ENCODE assay signal across 14 mouse cellular contexts in genomic region chr10:18471648-18472047, GRCm38 (mm10).
DNase-seq lines count a peak whose midpoint lies in the region; ATAC-seq lines count a peak whose summit lies in the region.
"Had no signal": no experiment of that assay in that cellular context is flagged by ENCODE, and none has a peak within 500 bp of the region (broad histone marks: within the 10 kb centered on the region; RNA-seq: fewer than 3 reads in every experiment).

No protein-coding gene starts in this region.

- intact Hi-C loops in heart, postnatal 36 days (cut with DNase I): no loop called here

- H3K27ac ChIP-seq in midbrain, embryonic 11.5 days (ENCODE audit: low read depth, low read length): no peak overlapping the region
- H3K27ac ChIP-seq in midbrain, embryonic 10.5 days (replicated peaks): no peak overlapping the region
- H3K27ac ChIP-seq in forebrain, embryonic 16.5 days (ENCODE audit: low read length): no peak overlapping the region
- H3K27ac ChIP-seq in intestine, embryonic 16.5 days (ENCODE audit: low read length): no peak overlapping the region
- peak overlapping the region; percentile 96 for H3K27ac ChIP-seq in neural tube, embryonic 13.5 days (replicated peaks)
- H3K27ac ChIP-seq: embryonic facial prominence, embryonic 15.5 days had no signal

- H3K4me1 ChIP-seq in midbrain, embryonic 11.5 days (ENCODE audit: control insufficient read depth, insufficient read depth, low read length): peaks cover 26% of the 10 kb centered on the region
- H3K4me1 ChIP-seq in midbrain, embryonic 10.5 days: peaks cover 46% of the 10 kb centered on the region
- H3K4me1 ChIP-seq in forebrain, embryonic 16.5 days (replicated peaks; ENCODE audit: control insufficient read depth, insufficient read depth, low read length): peaks cover 31% of the 10 kb centered on the region
- peaks cover 3% of the 10 kb centered on the region; the same call in 1 of the 2 replicates for H3K4me1 ChIP-seq in intestine, embryonic 16.5 days (ENCODE audit: control insufficient read depth, insufficient read depth, low read length)
- H3K4me1 ChIP-seq in neural tube, embryonic 13.5 days (replicated peaks): peaks cover 66% of the 10 kb centered on the region

- no peaks in the 10 kb centered on the region for H3K9me3 ChIP-seq in midbrain, embryonic 11.5 days (ENCODE audit: control insufficient read depth, low read length)
- H3K9me3 ChIP-seq in midbrain, embryonic 10.5 days (replicated peaks): no peaks in the 10 kb centered on the region
- H3K9me3 ChIP-seq in forebrain, embryonic 16.5 days (ENCODE audit: control insufficient read depth, low read length): no peaks in the 10 kb centered on the region
- no peaks in the 10 kb centered on the region for H3K9me3 ChIP-seq in intestine, embryonic 16.5 days (ENCODE audit: control insufficient read depth, low read length)
- H3K9me3 ChIP-seq in neural tube, embryonic 13.5 days: no peaks in the 10 kb centered on the region
- H3K9me3 ChIP-seq: embryonic facial prominence, embryonic 15.5 days had no signal

- H3K36me3 ChIP-seq in midbrain, embryonic 11.5 days (ENCODE audit: control insufficient read depth, insufficient read depth, low read length): peaks cover 5% of the 10 kb centered on the region; the same call in 1 of the 2 replicates
- peaks cover 20% of the 10 kb centered on the region for H3K36me3 ChIP-seq in midbrain, embryonic 10.5 days
- H3K36me3 ChIP-seq in forebrain, embryonic 16.5 days (ENCODE audit: control insufficient read depth, insufficient read depth): no peaks in the 10 kb centered on the region
- no peaks in the 10 kb centered on the region for H3K36me3 ChIP-seq in intestine, embryonic 16.5 days (ENCODE audit: control insufficient read depth, insufficient read depth, low read length)
- peaks cover 10% of the 10 kb centered on the region for H3K36me3 ChIP-seq in neural tube, embryonic 13.5 days
- H3K36me3 ChIP-seq: embryonic facial prominence, embryonic 15.5 days had no signal

- ATAC-seq in midbrain, embryonic 11.5 days (ENCODE audit: low FRiP score): no peak
- ATAC-seq in forebrain, embryonic 16.5 days: no peak
- peak; percentile 39; the same call in 1 of the 2 replicates for ATAC-seq in intestine, embryonic 16.5 days
- no peak for ATAC-seq in neural tube, embryonic 13.5 days (ENCODE audit: low read depth)
- no peak for ATAC-seq in granulocyte monocyte progenitor cell, adult 5-6 weeks (replicated peaks; ENCODE audit: poor library complexity, severe bottlenecking)

- no peak overlapping the region for H3K4me3 ChIP-seq in midbrain, embryonic 11.5 days (ENCODE audit: low read depth, low read length)
- H3K4me3 ChIP-seq in midbrain, embryonic 10.5 days: no peak overlapping the region
- H3K4me3 ChIP-seq in forebrain, embryonic 16.5 days (replicated peaks; ENCODE audit: low read length): no peak overlapping the region
- H3K4me3 ChIP-seq in intestine, embryonic 16.5 days (ENCODE audit: low read length): 0 out of 2 replicates have a peak overlapping the region, but pooled peaks have one; percentile 1
- peak overlapping the region; percentile 43 for H3K4me3 ChIP-seq in neural tube, embryonic 13.5 days
- H3K4me3 ChIP-seq: embryonic facial prominence, embryonic 15.5 days had no signal

- peak overlapping the region; percentile 58; the same call in 1 of the 2 replicates for H3K4me2 ChIP-seq in midbrain, embryonic 11.5 days
- 0 out of 2 replicates have a peak overlapping the region, but pooled peaks have one; percentile 17 for H3K4me2 ChIP-seq in forebrain, embryonic 16.5 days (ENCODE audit: low read length)
- peak overlapping the region; percentile 37; the same call in 1 of the 2 replicates for H3K4me2 ChIP-seq in intestine, embryonic 16.5 days (ENCODE audit: low read depth, low read length)
- peak overlapping the region; percentile 69 for H3K4me2 ChIP-seq in neural tube, embryonic 13.5 days
- H3K4me2 ChIP-seq: lung, embryonic 14.5 days had no signal

- H3K9ac ChIP-seq in midbrain, embryonic 11.5 days (ENCODE audit: low read length): no peak overlapping the region
- H3K9ac ChIP-seq in forebrain, embryonic 16.5 days (replicated peaks; ENCODE audit: low read depth, low read length): no peak overlapping the region
- no peak overlapping the region for H3K9ac ChIP-seq in intestine, embryonic 16.5 days (ENCODE audit: low read depth, low read length)
- peak overlapping the region; percentile 79 for H3K9ac ChIP-seq in neural tube, embryonic 13.5 days
- H3K9ac ChIP-seq: embryonic facial prominence, embryonic 15.5 days; lung, embryonic 14.5 days had no signal

- no peak for DNase-seq in midbrain, embryonic 11.5 days (ENCODE audit: low spot score, missing footprints)
- DNase-seq in midbrain, embryonic 10.5 days (ENCODE audit: low spot score): no peak
- no peak for DNase-seq in gastrocnemius, adult 8-10 months (ENCODE audit: low spot score in 2 of 2)
- no peak for DNase-seq in heart, postnatal 36 days
- DNase-seq: adrenal gland, adult 2 months; cerebellum, postnatal 36 days; heart, postnatal 4 days; kidney, postnatal 10 days; lung, embryonic 14.5 days had no signal

- H3K27me3 ChIP-seq in midbrain, embryonic 11.5 days (ENCODE audit: control insufficient read depth, insufficient read depth, low read length): peaks cover 14% of the 10 kb centered on the region
- H3K27me3 ChIP-seq in midbrain, embryonic 10.5 days (ENCODE audit: low read depth, poor library complexity, severe bottlenecking): peaks cover 28% of the 10 kb centered on the region; the same call in 1 of the 2 replicates
- H3K27me3 ChIP-seq in forebrain, embryonic 16.5 days (replicated peaks; ENCODE audit: control insufficient read depth, insufficient read depth, low read length): 0 out of 2 replicates have a peak, but pooled peaks cover 2% of the 10 kb centered on the region
- H3K27me3 ChIP-seq in intestine, embryonic 16.5 days (replicated peaks; ENCODE audit: control insufficient read depth, insufficient read depth, low read length): no peaks in the 10 kb centered on the region
- H3K27me3 ChIP-seq in neural tube, embryonic 13.5 days: no peaks in the 10 kb centered on the region
- H3K27me3 ChIP-seq: embryonic facial prominence, embryonic 15.5 days had no signal

- WGBS in midbrain, embryonic 11.5 days: 92% methylated on average over 5 of the region's 5 CpGs
- WGBS in midbrain, embryonic 10.5 days: 92% methylated on average over 5 of the region's 5 CpGs
- WGBS in forebrain, embryonic 16.5 days: 82% methylated on average over 5 of the region's 5 CpGs
- WGBS in intestine, embryonic 16.5 days: 68% methylated on average over 5 of the region's 5 CpGs
- WGBS in neural tube, embryonic 13.5 days: 56% methylated on average over 5 of the region's 5 CpGs

Comparison
In these comparisons a context has a peak if more than half of its experiments do, and no peak if none do; other contexts are left out.
1. H3K4me2 ChIP-seq: peak in every context shown above with its lines; median percentile 69 in neural tube, embryonic 13.5 days; 58 in midbrain, embryonic 11.5 days; 37 in intestine, embryonic 16.5 days; 17 in forebrain, embryonic 16.5 days.
2. H3K4me3 ChIP-seq: peak in intestine, embryonic 16.5 days (single experiment) and neural tube, embryonic 13.5 days (single experiment); none in midbrain, embryonic 11.5 days (single experiment), midbrain, embryonic 10.5 days (single experiment) and forebrain, embryonic 16.5 days (single experiment).